Mouse (Mus musculus): ENCODE measurements at regions not wholly inside any gene's neighbourhood (a gene's known extent, or its start where the extent isn't known, plus 50 kb on each side); places are given as distances from the start of the nearest gene placed in this dataset.

GRCm38 (mm10) chr8:26714714-26715113 is 262.4 kb upstream of the Zfp703 start:
- no peak for TF ChIP-seq FOSL1 (IDR thresholded peaks at IDR 0.05; ENCODE audit: insufficient read depth, low read length, poor library complexity, severe bottlenecking)
- no peak for TF ChIP-seq CTCF (IDR thresholded peaks at IDR 0.05; ENCODE audit: control insufficient read depth, insufficient read depth, insufficient read length)
- TF ChIP-seq MYOD1 (IDR thresholded peaks at IDR 0.05; ENCODE audit: control insufficient read depth, insufficient read length, low read depth): no peak
- TF ChIP-seq MAX (IDR thresholded peaks at IDR 0.05): no peak
- no peak for TF ChIP-seq CEBPB (IDR thresholded peaks at IDR 0.05; ENCODE audit: low read depth)
- TF ChIP-seq MYOG (IDR thresholded peaks at IDR 0.05; ENCODE audit: control insufficient read depth, extremely low read depth, insufficient read length): no peak
- TF ChIP-seq USF1 (IDR thresholded peaks at IDR 0.05; ENCODE audit: low read depth): no peak
- no peak overlapping the region for H3ac ChIP-seq (ENCODE audit: control insufficient read depth, insufficient read length, low read depth)
- H3K79me2 ChIP-seq (ENCODE audit: control insufficient read depth, insufficient read depth): no peaks in the 10 kb centered on the region
- H3K36me3 ChIP-seq (ENCODE audit: control insufficient read depth, insufficient read depth): no peaks in the 10 kb centered on the region
- no peaks in the 10 kb centered on the region for H3K79me3 ChIP-seq (ENCODE audit: low read depth)
- no peak overlapping the region for H3K4me3 ChIP-seq (ENCODE audit: insufficient read depth, poor library complexity, severe bottlenecking)
- no peaks in the 10 kb centered on the region for H3K27me3 ChIP-seq (ENCODE audit: control insufficient read depth, insufficient read depth, insufficient read length)

GRCm38 (mm10) chr8:26718409-26719355 is 258.4 kb upstream of the Zfp703 start:
- Histone ChIP-seq H3K36me3 (ENCODE audit: control insufficient read depth, insufficient read depth) (no peaks in the 10 kb centered on the region), H3K79me3 (ENCODE audit: low read depth) (no peaks in the 10 kb centered on the region), H3K27me3 (ENCODE audit: control insufficient read depth, insufficient read depth, insufficient read length) (no peaks in the 10 kb centered on the region), H3K79me2 (ENCODE audit: control insufficient read depth, insufficient read depth) (no peaks in the 10 kb centered on the region), H3K4me3 (ENCODE audit: insufficient read depth, poor library complexity, severe bottlenecking) (no peak overlapping the region), H3ac (ENCODE audit: control insufficient read depth, insufficient read length, low read depth) (no peak overlapping the region)
- no peak for TF ChIP-seq MAX (IDR thresholded peaks at IDR 0.05)
- TF ChIP-seq USF1 (IDR thresholded peaks at IDR 0.05; ENCODE audit: low read depth): no peak
- TF ChIP-seq MYOG (IDR thresholded peaks at IDR 0.05; ENCODE audit: control insufficient read depth, extremely low read depth, insufficient read length): no peak
- TF ChIP-seq CEBPB (IDR thresholded peaks at IDR 0.05; ENCODE audit: low read depth): no peak
- no peak for TF ChIP-seq FOSL1 (IDR thresholded peaks at IDR 0.05; ENCODE audit: insufficient read depth, low read length, poor library complexity, severe bottlenecking)
- TF ChIP-seq CTCF (IDR thresholded peaks at IDR 0.05; ENCODE audit: control insufficient read depth, insufficient read depth, insufficient read length): no peak
- TF ChIP-seq MYOD1 (IDR thresholded peaks at IDR 0.05; ENCODE audit: control insufficient read depth, insufficient read length, low read depth): no peak

DNA sequence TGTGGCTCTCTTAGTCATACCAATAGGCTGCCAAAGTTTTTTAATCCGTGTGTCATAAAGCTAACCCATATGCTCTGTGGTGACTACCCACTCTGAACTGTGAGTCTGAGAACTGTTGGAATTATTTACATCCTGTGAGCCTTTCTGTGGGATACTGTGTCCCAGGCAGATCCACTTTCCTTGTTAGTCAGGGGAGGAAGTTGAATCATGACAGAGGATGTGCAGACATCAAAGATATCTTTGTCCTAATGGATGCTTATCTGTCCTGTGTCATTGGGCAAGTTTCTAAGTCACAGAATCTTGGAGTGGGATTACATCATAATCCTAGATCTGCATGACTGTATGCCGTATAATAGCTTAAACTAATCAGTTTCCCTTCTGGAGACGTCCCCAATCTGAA is 254.4 kb upstream of the Zfp703 start:
- Histone ChIP-seq H3K27me3 (ENCODE audit: control insufficient read depth, insufficient read depth, insufficient read length) (no peaks in the 10 kb centered on the region), H3K36me3 (ENCODE audit: control insufficient read depth, insufficient read depth) (no peaks in the 10 kb centered on the region), H3K4me3 (ENCODE audit: insufficient read depth, poor library complexity, severe bottlenecking) (no peak overlapping the region), H3K79me3 (ENCODE audit: low read depth) (no peaks in the 10 kb centered on the region), H3ac (ENCODE audit: control insufficient read depth, insufficient read length, low read depth) (no peak overlapping the region), H3K79me2 (ENCODE audit: control insufficient read depth, insufficient read depth) (no peaks in the 10 kb centered on the region)
- TF ChIP-seq MYOG (IDR thresholded peaks at IDR 0.05; ENCODE audit: control insufficient read depth, extremely low read depth, insufficient read length) (no peak), MYOD1 (IDR thresholded peaks at IDR 0.05; ENCODE audit: control insufficient read depth, insufficient read length, low read depth) (peak; percentile 40), CEBPB (IDR thresholded peaks at IDR 0.05; ENCODE audit: low read depth) (peak; percentile 88), MAX (IDR thresholded peaks at IDR 0.05) (no peak), FOSL1 (IDR thresholded peaks at IDR 0.05; ENCODE audit: insufficient read depth, low read length, poor library complexity, severe bottlenecking) (peak; percentile 69)

- no peak overlapping the region for H3K4me3 ChIP-seq (ENCODE audit: insufficient read depth, poor library complexity, severe bottlenecking)
- H3ac ChIP-seq (ENCODE audit: control insufficient read depth, insufficient read length, low read depth): no peak overlapping the region
- TF ChIP-seq FOSL1 (IDR thresholded peaks at IDR 0.05; ENCODE audit: insufficient read depth, low read length, poor library complexity, severe bottlenecking) (peak; percentile 30), MYOG (IDR thresholded peaks at IDR 0.05; ENCODE audit: control insufficient read depth, extremely low read depth, insufficient read length) (no peak), MAX (IDR thresholded peaks at IDR 0.05) (peak; percentile 64)
- no peaks in the 10 kb centered on the region for H3K27me3 ChIP-seq (ENCODE audit: control insufficient read depth, insufficient read depth, insufficient read length)
- H3K36me3 ChIP-seq (ENCODE audit: control insufficient read depth, insufficient read depth): no peaks in the 10 kb centered on the region
- no peaks in the 10 kb centered on the region for H3K79me2 ChIP-seq (ENCODE audit: control insufficient read depth, insufficient read depth)
- no peaks in the 10 kb centered on the region for H3K79me3 ChIP-seq (ENCODE audit: low read depth)
Observed at GRCm38 (mm10) chr8:26724628-26725027, 252.5 kb upstream of the Zfp703 start.

DNA sequence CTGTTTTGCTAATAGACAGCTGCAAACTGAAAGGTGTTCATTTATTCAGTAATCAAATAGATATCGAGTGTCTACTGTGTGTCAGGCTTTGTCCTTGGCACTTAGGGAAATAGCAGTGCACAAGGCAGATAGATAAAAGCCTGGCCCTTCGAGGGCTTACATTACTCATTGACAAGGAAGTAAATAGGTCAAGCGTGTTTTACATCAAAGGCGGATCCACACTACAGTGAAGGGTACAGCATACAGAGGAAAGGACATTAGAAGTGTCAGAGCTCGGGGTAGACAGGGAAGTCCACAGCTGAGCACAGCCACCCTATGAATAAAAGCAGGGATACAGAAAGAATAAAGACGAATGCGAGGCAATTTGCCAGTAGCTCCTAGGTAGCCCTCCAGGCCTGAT is 251.6 kb upstream of the Zfp703 start:
- H3K36me3 ChIP-seq (ENCODE audit: control insufficient read depth, insufficient read depth): no peaks in the 10 kb centered on the region
- no peaks in the 10 kb centered on the region for H3K27me3 ChIP-seq (ENCODE audit: control insufficient read depth, insufficient read depth, insufficient read length)
- no peaks in the 10 kb centered on the region for H3K79me3 ChIP-seq (ENCODE audit: low read depth)
- no peak overlapping the region for H3K4me3 ChIP-seq (ENCODE audit: insufficient read depth, poor library complexity, severe bottlenecking)
- H3ac ChIP-seq (ENCODE audit: control insufficient read depth, insufficient read length, low read depth): no peak overlapping the region
- H3K79me2 ChIP-seq (ENCODE audit: control insufficient read depth, insufficient read depth): no peaks in the 10 kb centered on the region
- TF ChIP-seq MYOG (IDR thresholded peaks at IDR 0.05; ENCODE audit: control insufficient read depth, extremely low read depth, insufficient read length): no peak
- no peak for TF ChIP-seq CEBPB (IDR thresholded peaks at IDR 0.05; ENCODE audit: low read depth)
- TF ChIP-seq FOSL1 (IDR thresholded peaks at IDR 0.05; ENCODE audit: insufficient read depth, low read length, poor library complexity, severe bottlenecking): no peak
- no peak for TF ChIP-seq CTCF (IDR thresholded peaks at IDR 0.05; ENCODE audit: control insufficient read depth, insufficient read depth, insufficient read length)
- no peak for TF ChIP-seq USF1 (IDR thresholded peaks at IDR 0.05; ENCODE audit: low read depth)
- no peak for TF ChIP-seq MYOD1 (IDR thresholded peaks at IDR 0.05; ENCODE audit: control insufficient read depth, insufficient read length, low read depth)
- no peak for TF ChIP-seq MAX (IDR thresholded peaks at IDR 0.05)

All from C2C12 (cell line).